Mouse (Mus musculus) forebrain, embryonic 10.5 days (tissue): ENCODE data around the gene Kcnma1. TPM values are rescaled to one million over a fixed set of nuclear protein-coding genes. Genes with fewer than 3 reads are reported as not detected.

ENCODE experiments used
- DNase-seq: peaks from one replicate; pipeline ENCODE4 v3.0.0-alpha.2; 2017; ENCODE audit warnings: low spot score; ENCODE audit errors: extremely low spot score
- H3K27ac ChIP-seq: fragments of 300-500 bp; sonication (generic); 2 replicates; pipeline ENCODE4 v1.5.1; 2016; ENCODE audit warnings: mild to moderate bottlenecking
- H3K27me3 ChIP-seq: fragments of 300-500 bp; sonication (generic); 2 replicates; pipeline ENCODE4 v1.6.1; 2016; ENCODE audit warnings: mild to moderate bottlenecking; ENCODE audit not compliant: poor library complexity, severe bottlenecking
- H3K36me3 ChIP-seq: fragments of 300-500 bp; sonication (generic); replicated peaks from 2 replicates; pipeline ENCODE4 v1.6.1; 2016; ENCODE audit warnings: mild to moderate bottlenecking, moderate library complexity
- H3K4me1 ChIP-seq: fragments of 300-500 bp; sonication (generic); 2 replicates; pipeline ENCODE4 v1.6.1; 2016
- H3K4me3 ChIP-seq: fragments of 300-500 bp; sonication (generic); 2 replicates; pipeline ENCODE4 v1.5.1; 2016; ENCODE audit warnings: mild to moderate bottlenecking, moderate library complexity
- H3K9me3 ChIP-seq: fragments of 300-500 bp; sonication (generic); 2 replicates; pipeline ENCODE4 v1.6.1; 2016; ENCODE audit warnings: mild to moderate bottlenecking, moderate library complexity
- WGBS: fragments of 180-500 bp; shearing (Covaris S2); methylation state at CpG from one replicate; pipeline ENCODE4 v1.1.7; 2016; 5-methylcytosine and 5-hydroxymethylcytosine counted together
- polyA plus RNA-seq: library from polyadenylated mRNA; unstranded; fragments of >200 nt; fragmentation: Nextera tagmentation; extraction: Ambion mirVana; gene quantifications from 2 replicates; pipeline ENCODE4 v1.2.1, GENCODE M21; 2016

The Kcnma1 gene
- polyA plus RNA-seq, 1 experiment from 2014 or later: 0.32 TPM

GRCm38 (mm10) chr14:23517374-23517773, 496.9 kb downstream of the Kcnma1 start:
- DNase-seq: no peak
- H3K4me3 ChIP-seq: no peak overlapping the region
- no peaks in the 10 kb centered on the region for H3K9me3 ChIP-seq
- no peaks in the 10 kb centered on the region for H3K36me3 ChIP-seq
- no peak overlapping the region for H3K27ac ChIP-seq
- H3K27me3 ChIP-seq: no peaks in the 10 kb centered on the region
- WGBS: 89% methylated on average over 2 of the region's 2 CpGs
- no peaks in the 10 kb centered on the region for H3K4me1 ChIP-seq

- no peaks in the 10 kb centered on the region for H3K4me1 ChIP-seq
- 90% methylated on average over 5 of the region's 5 CpGs for WGBS
- H3K36me3 ChIP-seq: no peaks in the 10 kb centered on the region
- no peaks in the 10 kb centered on the region for H3K9me3 ChIP-seq
- H3K27me3 ChIP-seq: no peaks in the 10 kb centered on the region
- no peak overlapping the region for H3K4me3 ChIP-seq
- H3K27ac ChIP-seq: no peak overlapping the region
- DNase-seq: no peak
Observed at GRCm38 (mm10) chr14:23509792-23510191, 504.5 kb downstream of the Kcnma1 start.

DNA sequence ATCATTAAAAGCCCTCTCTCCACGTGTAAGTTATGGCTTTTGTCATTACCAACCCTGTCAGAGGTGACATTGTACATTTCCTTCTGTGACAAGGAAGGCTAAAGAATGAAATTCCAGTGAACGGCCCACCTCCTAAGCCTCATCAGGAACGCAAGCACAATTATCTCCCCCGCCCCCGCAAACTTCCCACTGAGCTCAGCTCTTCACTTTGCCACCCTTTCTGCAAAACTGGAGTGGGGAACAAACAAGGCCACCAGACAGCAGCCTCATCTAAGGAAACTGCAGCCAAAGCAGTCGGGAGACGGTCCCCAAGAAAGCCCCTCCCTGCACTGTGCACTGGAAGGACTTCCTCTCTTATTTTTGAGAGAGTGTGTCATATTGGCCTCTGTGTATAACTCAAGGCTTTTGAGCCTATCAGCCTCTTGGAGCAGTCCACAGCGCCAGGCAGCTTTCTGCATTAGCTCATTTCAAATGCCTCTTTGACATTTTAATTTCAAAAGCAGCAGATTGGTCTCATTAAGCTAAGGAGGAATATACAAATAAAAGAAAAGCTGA, 512.0 kb downstream of the Kcnma1 start:
- no peak overlapping the region for H3K4me3 ChIP-seq
- H3K27me3 ChIP-seq: no peaks in the 10 kb centered on the region
- no peaks in the 10 kb centered on the region for H3K9me3 ChIP-seq
- WGBS: 52% methylated on average over 8 of the region's 8 CpGs
- no peak for DNase-seq
- no peaks in the 10 kb centered on the region for H3K36me3 ChIP-seq
- H3K27ac ChIP-seq: no peak overlapping the region
- peaks cover 10% of the 10 kb centered on the region for H3K4me1 ChIP-seq

DNA sequence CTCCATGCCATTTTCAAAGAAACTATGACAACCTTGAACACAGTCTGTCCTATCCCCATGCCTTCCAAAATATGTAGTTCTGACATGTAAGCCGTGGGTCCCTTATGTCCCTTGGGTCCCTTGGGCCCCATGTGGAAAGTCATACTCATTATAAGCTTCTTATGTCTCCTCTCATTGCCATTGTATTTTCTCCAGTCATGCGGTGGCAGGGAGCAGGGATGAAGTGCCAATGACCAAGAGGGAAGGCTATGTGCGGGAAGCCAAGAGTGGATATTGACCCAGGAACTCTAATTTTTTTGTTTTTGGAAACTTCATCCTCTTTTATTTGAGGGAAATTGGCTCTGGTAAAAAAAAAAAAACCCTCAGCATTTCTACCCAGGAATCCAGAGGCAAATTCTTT, 517.5 kb downstream of the Kcnma1 start:
- H3K4me3 ChIP-seq: no peak overlapping the region
- H3K27ac ChIP-seq: no peak overlapping the region
- peaks cover 2% of the 10 kb centered on the region for H3K4me1 ChIP-seq
- H3K36me3 ChIP-seq: no peaks in the 10 kb centered on the region
- H3K27me3 ChIP-seq: no peaks in the 10 kb centered on the region
- WGBS: 92% methylated on average over 3 of the region's 3 CpGs
- no peak for DNase-seq
- H3K9me3 ChIP-seq: no peaks in the 10 kb centered on the region

- no peak for DNase-seq
- WGBS: 87% methylated on average over 4 of the region's 4 CpGs
Observed at GRCm38 (mm10) chr14:23496236-23496740, 518.0 kb downstream of the Kcnma1 start.

GRCm38 (mm10) chr14:23494496-23494800, 519.8 kb downstream of the Kcnma1 start:
- no peak overlapping the region for H3K4me3 ChIP-seq
- H3K4me1 ChIP-seq: no peaks in the 10 kb centered on the region
- no peaks in the 10 kb centered on the region for H3K36me3 ChIP-seq
- H3K9me3 ChIP-seq: no peaks in the 10 kb centered on the region
- no peak overlapping the region for H3K27ac ChIP-seq
- WGBS: 85% methylated on average over 3 of the region's 3 CpGs
- H3K27me3 ChIP-seq: no peaks in the 10 kb centered on the region
- no peak for DNase-seq

More at GRCm38 (mm10) chr14:23496236-23496740, 518.0 kb downstream of the Kcnma1 start:
- no peaks in the 10 kb centered on the region for H3K36me3 ChIP-seq
- no peaks in the 10 kb centered on the region for H3K9me3 ChIP-seq
- no peaks in the 10 kb centered on the region for H3K4me1 ChIP-seq
- H3K27ac ChIP-seq: no peak overlapping the region
- H3K4me3 ChIP-seq: no peak overlapping the region
- H3K27me3 ChIP-seq: no peaks in the 10 kb centered on the region

- WGBS: 90% methylated on average over 8 of the region's 8 CpGs
- DNase-seq: no peak
Observed at GRCm38 (mm10) chr14:23493750-23494495, 520.4 kb downstream of the Kcnma1 start.

GRCm38 (mm10) chr14:23492581-23493360, 521.5 kb downstream of the Kcnma1 start:
- no peak overlapping the region for H3K4me3 ChIP-seq
- H3K4me1 ChIP-seq: no peaks in the 10 kb centered on the region
- WGBS: 87% methylated on average over 9 of the region's 9 CpGs
- no peaks in the 10 kb centered on the region for H3K36me3 ChIP-seq
- no peaks in the 10 kb centered on the region for H3K27me3 ChIP-seq
- DNase-seq: no peak
- no peaks in the 10 kb centered on the region for H3K9me3 ChIP-seq
- H3K27ac ChIP-seq: no peak overlapping the region

More at GRCm38 (mm10) chr14:23493750-23494495, 520.4 kb downstream of the Kcnma1 start:
- Histone ChIP-seq H3K27me3 (no peaks in the 10 kb centered on the region), H3K4me3 (no peak overlapping the region), H3K36me3 (no peaks in the 10 kb centered on the region), H3K27ac (no peak overlapping the region), H3K9me3 (no peaks in the 10 kb centered on the region), H3K4me1 (no peaks in the 10 kb centered on the region)

DNA sequence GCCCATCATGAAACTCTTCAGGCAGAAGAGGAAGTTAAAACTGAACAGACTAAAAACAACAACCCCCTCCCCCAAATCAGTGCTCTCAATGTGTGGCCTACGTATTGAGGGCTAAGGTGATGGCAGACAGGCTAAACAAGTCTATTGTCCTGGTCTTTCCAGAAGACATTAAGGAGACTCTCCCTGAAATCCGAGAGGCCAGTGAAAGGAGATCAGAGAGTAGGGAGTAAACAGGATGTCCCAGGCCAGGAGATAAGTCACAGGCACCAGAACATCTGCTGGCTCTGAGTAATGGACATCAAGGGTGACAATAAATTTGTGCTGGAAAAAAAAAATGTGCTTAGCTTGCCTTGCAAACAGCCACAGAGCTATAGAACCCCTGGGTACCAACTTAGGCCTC, 522.9 kb downstream of the Kcnma1 start:
- Histone ChIP-seq H3K4me3 (no peak overlapping the region), H3K9me3 (no peaks in the 10 kb centered on the region), H3K27ac (no peak overlapping the region), H3K4me1 (no peaks in the 10 kb centered on the region), H3K27me3 (no peaks in the 10 kb centered on the region), H3K36me3 (no peaks in the 10 kb centered on the region)
- 33% methylated on average over 2 of the region's 2 CpGs for WGBS
- no peak for DNase-seq

DNA sequence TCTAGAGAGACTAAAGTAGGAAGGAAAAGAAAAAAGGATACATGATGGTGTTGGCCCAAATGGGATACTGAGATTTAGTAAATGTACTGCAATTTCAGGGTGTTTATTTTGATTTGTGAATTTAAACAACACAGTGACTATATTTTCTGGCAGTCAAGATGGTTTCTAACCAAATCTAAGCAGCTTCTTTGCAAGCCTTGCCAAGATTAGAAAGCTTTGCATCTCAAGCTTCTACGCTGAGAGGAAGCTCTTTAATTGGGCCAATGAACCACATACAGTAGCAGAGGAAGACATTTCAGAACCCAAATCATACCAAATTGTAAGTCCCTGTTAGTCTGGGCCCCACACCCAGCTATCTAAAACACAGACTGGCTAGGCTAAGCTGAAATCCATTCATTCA, 527.6 kb downstream of the Kcnma1 start:
- Histone ChIP-seq H3K4me1 (no peaks in the 10 kb centered on the region), H3K36me3 (no peaks in the 10 kb centered on the region), H3K27ac (no peak overlapping the region), H3K27me3 (no peaks in the 10 kb centered on the region), H3K4me3 (no peak overlapping the region), H3K9me3 (no peaks in the 10 kb centered on the region)
- 90% methylated on average over 1 of the region's 1 CpGs for WGBS
- DNase-seq: no peak

GRCm38 (mm10) chr14:23485802-23486500, 528.3 kb downstream of the Kcnma1 start:
- Histone ChIP-seq H3K4me1 (no peaks in the 10 kb centered on the region), H3K36me3 (no peaks in the 10 kb centered on the region), H3K27ac (no peak overlapping the region), H3K27me3 (no peaks in the 10 kb centered on the region), H3K4me3 (no peak overlapping the region), H3K9me3 (no peaks in the 10 kb centered on the region)
- 91% methylated on average over 7 of the region's 7 CpGs for WGBS
- DNase-seq: no peak

- Histone ChIP-seq H3K4me3 (no peak overlapping the region), H3K36me3 (no peaks in the 10 kb centered on the region), H3K27ac (no peak overlapping the region), H3K4me1 (peaks cover 6% of the 10 kb centered on the region; the same call in 1 of the 2 replicates), H3K9me3 (no peaks in the 10 kb centered on the region), H3K27me3 (no peaks in the 10 kb centered on the region)
- 88% methylated on average over 4 of the region's 4 CpGs for WGBS
- DNase-seq: no peak
Observed at GRCm38 (mm10) chr14:23475129-23475528, 539.2 kb downstream of the Kcnma1 start.
